Comparison of ENCODE assay signal across 16 mouse cellular contexts in genomic region chr1:135782816-135783215, GRCm38 (mm10). TPM values are rescaled to one million over a fixed set of nuclear protein-coding genes. Genes with fewer than 3 reads are reported as not detected.
DNase-seq lines count a peak whose midpoint lies in the region; ATAC-seq lines count a peak whose summit lies in the region.
"Had no signal": no experiment of that assay in that cellular context is flagged by ENCODE, and none has a peak within 500 bp of the region (broad histone marks: within the 10 kb centered on the region; RNA-seq: fewer than 3 reads in every experiment).

No protein-coding gene starts in this region.

- H3K4me3 ChIP-seq in kidney, embryonic 15.5 days (replicated peaks): no peak overlapping the region
- H3K4me3 ChIP-seq in midbrain, embryonic 11.5 days (ENCODE audit: low read depth, low read length): no peak overlapping the region
- H3K4me3 ChIP-seq in midbrain, embryonic 14.5 days (replicated peaks; ENCODE audit: low read depth, low read length): no peak overlapping the region
- H3K4me3 ChIP-seq: hindbrain, embryonic 15.5 days; limb, embryonic 15.5 days; neural tube, embryonic 12.5 days had no signal

- 52% methylated on average over 10 of the region's 10 CpGs for WGBS in kidney, embryonic 15.5 days
- WGBS in midbrain, embryonic 11.5 days: 32% methylated on average over 10 of the region's 10 CpGs
- 24% methylated on average over 10 of the region's 10 CpGs for WGBS in midbrain, embryonic 14.5 days

- no peaks in the 10 kb centered on the region for H3K36me3 ChIP-seq in kidney, embryonic 15.5 days
- H3K36me3 ChIP-seq in midbrain, embryonic 11.5 days (ENCODE audit: control insufficient read depth, insufficient read depth, low read length): no peaks in the 10 kb centered on the region
- no peaks in the 10 kb centered on the region for H3K36me3 ChIP-seq in midbrain, embryonic 14.5 days (ENCODE audit: control insufficient read depth, insufficient read depth, low read length)
- H3K36me3 ChIP-seq: hindbrain, embryonic 15.5 days; limb, embryonic 15.5 days; neural tube, embryonic 12.5 days had no signal

- no peaks in the 10 kb centered on the region for H3K27me3 ChIP-seq in kidney, embryonic 15.5 days
- H3K27me3 ChIP-seq in midbrain, embryonic 11.5 days (ENCODE audit: control insufficient read depth, insufficient read depth, low read length): no peaks in the 10 kb centered on the region
- peaks cover 3% of the 10 kb centered on the region; the same call in 1 of the 2 replicates for H3K27me3 ChIP-seq in midbrain, embryonic 14.5 days (ENCODE audit: control insufficient read depth, insufficient read depth, low read length)
- H3K27me3 ChIP-seq: hindbrain, embryonic 15.5 days; limb, embryonic 15.5 days; neural tube, embryonic 12.5 days had no signal

- intact Hi-C loops in gastrocnemius, postnatal 14 days (cut with DNase I; ENCODE audit: low total_unique reads): no loop called here

- no peak overlapping the region for H3K9ac ChIP-seq in kidney, embryonic 15.5 days
- H3K9ac ChIP-seq in midbrain, embryonic 11.5 days (ENCODE audit: low read length): no peak overlapping the region
- no peak overlapping the region for H3K9ac ChIP-seq in midbrain, embryonic 14.5 days (replicated peaks; ENCODE audit: low read length)
- H3K9ac ChIP-seq: hindbrain, embryonic 15.5 days; limb, embryonic 15.5 days; neural tube, embryonic 12.5 days had no signal

- ATAC-seq in kidney, embryonic 15.5 days (replicated peaks; ENCODE audit: low FRiP score): no peak
- ATAC-seq in midbrain, embryonic 11.5 days (ENCODE audit: low FRiP score): 0 out of 2 replicates have a peak, but pooled peaks have one; percentile 17
- ATAC-seq in midbrain, embryonic 14.5 days (ENCODE audit: low FRiP score, low TSS enrichment): no peak

- DNase-seq in embryo, embryonic 10.5 days (ENCODE audit: low spot score): peak; percentile 71
- no peak for DNase-seq in embryo, embryonic 9.5 days (ENCODE audit: extremely low spot score)
- no peak for DNase-seq in kidney, postnatal 36 days
- no peak for DNase-seq in midbrain, embryonic 11.5 days (ENCODE audit: low spot score, missing footprints)
- no peak for DNase-seq in midbrain, embryonic 14.5 days
- peak; percentile 45 for DNase-seq in mesoderm, embryonic 11.5 days (ENCODE audit: low read depth, low spot score)
- no peak for DNase-seq in gastrocnemius, postnatal 14 days
- DNase-seq: cerebellum, adult 11 months; kidney, adult 2 months had no signal

- H3K4me2 ChIP-seq in kidney, embryonic 15.5 days: no peak overlapping the region
- H3K4me2 ChIP-seq in midbrain, embryonic 11.5 days: no peak overlapping the region
- no peak overlapping the region for H3K4me2 ChIP-seq in midbrain, embryonic 14.5 days (ENCODE audit: low read length)
- H3K4me2 ChIP-seq: hindbrain, embryonic 15.5 days; limb, embryonic 15.5 days; neural tube, embryonic 12.5 days had no signal

- peaks cover 44% of the 10 kb centered on the region for H3K4me1 ChIP-seq in kidney, embryonic 15.5 days
- peaks cover 14% of the 10 kb centered on the region for H3K4me1 ChIP-seq in midbrain, embryonic 11.5 days (ENCODE audit: control insufficient read depth, insufficient read depth, low read length)
- peaks cover 7% of the 10 kb centered on the region; the same call in 1 of the 2 replicates for H3K4me1 ChIP-seq in midbrain, embryonic 14.5 days (ENCODE audit: control insufficient read depth, insufficient read depth, low read length)

- H3K27ac ChIP-seq in kidney, embryonic 15.5 days: 0 out of 2 replicates have a peak overlapping the region, but pooled peaks have one; percentile 41
- H3K27ac ChIP-seq in midbrain, embryonic 11.5 days (ENCODE audit: low read depth, low read length): no peak overlapping the region
- H3K27ac ChIP-seq in midbrain, embryonic 14.5 days (replicated peaks; ENCODE audit: low read depth, low read length): no peak overlapping the region
- H3K27ac ChIP-seq: hindbrain, embryonic 15.5 days; limb, embryonic 15.5 days; neural tube, embryonic 12.5 days had no signal

- no peaks in the 10 kb centered on the region for H3K9me3 ChIP-seq in kidney, embryonic 15.5 days (replicated peaks)
- H3K9me3 ChIP-seq in midbrain, embryonic 11.5 days (ENCODE audit: control insufficient read depth, low read length): no peaks in the 10 kb centered on the region
- H3K9me3 ChIP-seq in midbrain, embryonic 14.5 days (ENCODE audit: control insufficient read depth, low read length): no peaks in the 10 kb centered on the region
- H3K9me3 ChIP-seq: hindbrain, embryonic 15.5 days; limb, embryonic 15.5 days; neural tube, embryonic 12.5 days had no signal

RNA-seq across cellular contexts. Expression of gene Tnni1, which starts 3.6 kb away (rescaled TPM):
- polyA plus RNA-seq in kidney, embryonic 15.5 days (2015; fragmentation: Nextera tagmentation; extraction: Ambion mirVana): 36.1 and 56.2 TPM in 2 replicates
- 0.95 and 1.3 TPM in 2 replicates for polyA plus RNA-seq in midbrain, embryonic 11.5 days (2014; fragmentation: Nextera tagmentation; extraction: Ambion mirVana)
- 0.43 TPM in 1 of 2 replicates, not detected in the other for polyA plus RNA-seq in midbrain, embryonic 14.5 days (2014; fragmentation: Nextera tagmentation; extraction: Ambion mirVana)
- 100 to 1,000 TPM; 204 to 373 TPM for total RNA-seq in gastrocnemius, postnatal 14 days (2021)

RNA-seq across cellular contexts. Expression of gene Phlda3, which starts 16.9 kb away (rescaled TPM):
- 79.5 and 86.2 TPM in 2 replicates for polyA plus RNA-seq in kidney, embryonic 15.5 days (2015; fragmentation: Nextera tagmentation; extraction: Ambion mirVana)
- polyA plus RNA-seq in midbrain, embryonic 11.5 days (2014; fragmentation: Nextera tagmentation; extraction: Ambion mirVana): 16.9 and 19.4 TPM in 2 replicates
- 20.7 and 25.1 TPM in 2 replicates for polyA plus RNA-seq in midbrain, embryonic 14.5 days (2014; fragmentation: Nextera tagmentation; extraction: Ambion mirVana)
- total RNA-seq in gastrocnemius, postnatal 14 days (2021): 10 to 100 TPM; 25.4 to 39.5 TPM

RNA-seq across cellular contexts. Expression of gene Lad1, which starts 35.6 kb away (rescaled TPM):
- polyA plus RNA-seq in kidney, embryonic 15.5 days (2015; fragmentation: Nextera tagmentation; extraction: Ambion mirVana): 21.7 and 22.1 TPM in 2 replicates
- 0.36 and 0.37 TPM in 2 replicates for polyA plus RNA-seq in midbrain, embryonic 11.5 days (2014; fragmentation: Nextera tagmentation; extraction: Ambion mirVana)
- 0.58 and 1.0 TPM in 2 replicates for polyA plus RNA-seq in midbrain, embryonic 14.5 days (2014; fragmentation: Nextera tagmentation; extraction: Ambion mirVana)
- under 1 TPM; 0.16 to 0.22 TPM for total RNA-seq in gastrocnemius, postnatal 14 days (2021)
- total RNA-seq: gastrocnemius, adult 8-10 months; megakaryocyte, adult 5-6 weeks had no signal

RNA-seq across cellular contexts. Expression of gene Tnnt2, which starts 53.3 kb away (rescaled TPM):
- polyA plus RNA-seq in kidney, embryonic 15.5 days (2015; fragmentation: Nextera tagmentation; extraction: Ambion mirVana): 22.2 and 39.9 TPM in 2 replicates
- 0.82 and 0.92 TPM in 2 replicates for polyA plus RNA-seq in midbrain, embryonic 11.5 days (2014; fragmentation: Nextera tagmentation; extraction: Ambion mirVana)
- 0.34 TPM in 1 of 2 replicates, not detected in the other for polyA plus RNA-seq in midbrain, embryonic 14.5 days (2014; fragmentation: Nextera tagmentation; extraction: Ambion mirVana)
- total RNA-seq in gastrocnemius, postnatal 14 days (2021): 10 to 100 TPM; 22.8 to 27.9 TPM
- total RNA-seq: megakaryocyte, adult 5-6 weeks had no signal
- polyA plus RNA-seq: forebrain, embryonic 11.5 days had no signal

Comparison
In these comparisons a context has a peak if more than half of its experiments do, and no peak if none do; other contexts are left out.
1. DNase-seq: peak in embryo, embryonic 10.5 days (single experiment) and mesoderm, embryonic 11.5 days (single experiment); none in embryo, embryonic 9.5 days (single experiment), kidney, postnatal 36 days (0 of 2), midbrain, embryonic 11.5 days (single experiment), midbrain, embryonic 14.5 days (single experiment) and gastrocnemius, postnatal 14 days (single experiment).
2. RNA of gene Tnni1, which starts 3.6 kb away (polyA plus RNA-seq): 36.1 to 56.2 TPM in kidney, embryonic 15.5 days; 0.95 to 1.3 TPM in midbrain, embryonic 11.5 days and 0.43 TPM in midbrain, embryonic 14.5 days; every median in the first group is over 10 times any median in the second.
3. RNA of gene Lad1, which starts 35.6 kb away (polyA plus RNA-seq): 21.7 to 22.1 TPM in kidney, embryonic 15.5 days; 0.58 to 1.0 TPM in midbrain, embryonic 14.5 days and 0.36 to 0.37 TPM in midbrain, embryonic 11.5 days; every median in the first group is over 10 times any median in the second.